In the genomic region with DNA sequence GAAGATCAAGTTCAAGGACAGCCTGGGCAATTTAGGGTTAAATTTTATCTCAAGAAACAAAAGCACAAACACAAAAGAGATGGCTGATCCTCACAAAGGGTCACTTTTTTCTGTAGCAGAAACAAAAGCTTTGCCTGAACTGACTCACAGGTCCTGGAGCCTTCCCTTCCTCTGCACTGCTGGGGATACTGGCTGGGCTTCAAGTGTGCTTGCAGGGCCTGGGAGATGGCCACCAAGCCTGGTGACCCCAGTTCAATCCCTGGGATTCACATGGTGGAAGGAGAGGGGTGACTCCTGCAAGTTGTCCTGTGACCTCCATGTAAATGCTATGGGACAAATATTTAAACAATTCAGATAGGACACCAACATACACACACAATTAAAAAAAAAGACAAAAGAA, we compare ENCODE assay signal across 14 mouse cellular contexts. TPM values are rescaled to one million over a fixed set of nuclear protein-coding genes. Genes with fewer than 3 reads are reported as not detected.
DNase-seq lines count a peak whose midpoint lies in the region; ATAC-seq and TF ChIP-seq lines count a peak whose summit lies in the region.
"Had no signal": no experiment of that assay in that cellular context is flagged by ENCODE, and none has a peak within 500 bp of the region (broad histone marks: within the 10 kb centered on the region; RNA-seq: fewer than 3 reads in every experiment).

No protein-coding gene starts in this region.

- H3K4me3 ChIP-seq in heart, embryonic 14.5 days (ENCODE audit: control insufficient read depth in 1 of 2, insufficient read depth in 1 of 2, low read depth in 1 of 2, low read length in 2 of 2), result no peak overlapping the region
- no peak overlapping the region for H3K4me3 ChIP-seq in liver, embryonic 12.5 days
- no peak overlapping the region for H3K4me3 ChIP-seq in embryonic facial prominence, embryonic 15.5 days (replicated peaks)
- no peak overlapping the region for H3K4me3 ChIP-seq in thymus, adult 2 months (ENCODE audit: control insufficient read depth, insufficient read depth, low read length)
- H3K4me3 ChIP-seq: erythroblast, embryonic 14.5 days; neural tube, embryonic 12.5 days had no signal

- no peak for DNase-seq in heart, adult 18-20 months
- DNase-seq in liver, result no peak
- DNase-seq in R1 (ENCODE audit: low read depth, low spot score), result peak; percentile 49
- DNase-seq in adrenal gland, postnatal 10 days, result no peak
- no peak for DNase-seq in thymus, adult 2 months
- DNase-seq: adrenal gland, postnatal 14 days; kidney, adult 18-20 months; retina, postnatal 1 day had no signal

- H3K9me3 ChIP-seq in heart, embryonic 14.5 days (ENCODE audit: control insufficient read depth, low read length), result no peaks in the 10 kb centered on the region
- no peaks in the 10 kb centered on the region for H3K9me3 ChIP-seq in liver, embryonic 12.5 days (replicated peaks)
- H3K9me3 ChIP-seq in embryonic facial prominence, embryonic 15.5 days (replicated peaks), result no peaks in the 10 kb centered on the region
- H3K9me3 ChIP-seq: neural tube, embryonic 12.5 days had no signal

- no peak overlapping the region for H3K4me2 ChIP-seq in heart, embryonic 14.5 days (ENCODE audit: low read length)
- H3K4me2 ChIP-seq in liver, embryonic 12.5 days, result no peak overlapping the region
- H3K4me2 ChIP-seq in embryonic facial prominence, embryonic 15.5 days (replicated peaks), result no peak overlapping the region
- H3K4me2 ChIP-seq: neural tube, embryonic 12.5 days had no signal

- no peak for ATAC-seq in heart, embryonic 14.5 days (ENCODE audit: insufficient number of reproducible peaks, insufficient read depth, low FRiP score, low read depth)
- no peak for ATAC-seq in liver, embryonic 12.5 days
- no peak for ATAC-seq in embryonic facial prominence, embryonic 15.5 days (ENCODE audit: insufficient number of reproducible peaks, low FRiP score, low TSS enrichment, low read depth)
- ATAC-seq: Patski had no signal

- peaks cover 11% of the 10 kb centered on the region for H3K36me3 ChIP-seq in heart, embryonic 14.5 days (ENCODE audit: control insufficient read depth, insufficient read depth, low read length)
- H3K36me3 ChIP-seq in liver, embryonic 12.5 days, result peaks cover 15% of the 10 kb centered on the region
- H3K36me3 ChIP-seq in embryonic facial prominence, embryonic 15.5 days, result peaks cover 9% of the 10 kb centered on the region
- no peaks in the 10 kb centered on the region for H3K36me3 ChIP-seq in thymus, adult 2 months (ENCODE audit: control insufficient read depth, insufficient read depth, low read length)

- H3K9ac ChIP-seq in heart, embryonic 14.5 days (ENCODE audit: low read length), result peak overlapping the region; percentile 16; the same call in 1 of the 2 replicates
- no peak overlapping the region for H3K9ac ChIP-seq in liver, embryonic 12.5 days
- H3K9ac ChIP-seq in embryonic facial prominence, embryonic 15.5 days, result no peak overlapping the region
- H3K9ac ChIP-seq: neural tube, embryonic 12.5 days had no signal

- H3K27ac ChIP-seq in heart, embryonic 14.5 days (replicated peaks in 1 of 2; ENCODE audit: control insufficient read depth in 1 of 2, insufficient read depth in 1 of 2, low read depth in 2 of 2, low read length in 2 of 2), result peak overlapping the region in 1 of 2 experiments; percentile 87; a peak in 2 of 4 replicates
- H3K27ac ChIP-seq in liver, embryonic 12.5 days, result 0 out of 2 replicates have a peak overlapping the region, but pooled peaks have one; percentile 64
- peak overlapping the region; percentile 69; the same call in 1 of the 2 replicates for H3K27ac ChIP-seq in embryonic facial prominence, embryonic 15.5 days (replicated peaks)
- H3K27ac ChIP-seq in thymus, adult 2 months (ENCODE audit: control insufficient read depth, insufficient read depth, low read length), result no peak overlapping the region
- H3K27ac ChIP-seq: neural tube, embryonic 12.5 days had no signal

- no peak for TF ChIP-seq POLR2A in thymus, adult 2 months (IDR thresholded peaks at IDR 0.05; ENCODE audit: control insufficient read depth, extremely low read depth, insufficient read depth, low read length, poor library complexity)

- peaks cover 29 to 74% of the 10 kb centered on the region in 2 experiments for H3K4me1 ChIP-seq in heart, embryonic 14.5 days (ENCODE audit: control insufficient read depth in 2 of 2, insufficient read depth in 2 of 2, low read length in 2 of 2)
- peaks cover 64% of the 10 kb centered on the region for H3K4me1 ChIP-seq in liver, embryonic 12.5 days
- peaks cover 63% of the 10 kb centered on the region for H3K4me1 ChIP-seq in embryonic facial prominence, embryonic 15.5 days
- H3K4me1 ChIP-seq in thymus, adult 2 months (replicated peaks; ENCODE audit: control insufficient read depth, insufficient read depth, low read length), result peaks cover 43% of the 10 kb centered on the region

- H3K27me3 ChIP-seq in heart, embryonic 14.5 days (ENCODE audit: control insufficient read depth, insufficient read depth, low read length), result no peaks in the 10 kb centered on the region
- no peaks in the 10 kb centered on the region for H3K27me3 ChIP-seq in liver, embryonic 12.5 days (replicated peaks)
- H3K27me3 ChIP-seq in embryonic facial prominence, embryonic 15.5 days, result no peaks in the 10 kb centered on the region
- no peaks in the 10 kb centered on the region for H3K27me3 ChIP-seq in thymus, adult 2 months (ENCODE audit: control insufficient read depth, insufficient read depth, low read length)
- H3K27me3 ChIP-seq: neural tube, embryonic 12.5 days; Patski had no signal

- TF ChIP-seq CTCF in thymus, adult 2 months (IDR thresholded peaks at IDR 0.05; ENCODE audit: borderline replicate concordance, control insufficient read depth, extremely low read depth, insufficient read depth, low read length, poor library complexity), result no peak

RNA-seq across cellular contexts. Expression of a gene that starts 40.7 kb away (rescaled TPM):
- polyA plus RNA-seq in heart, embryonic 14.5 days (2014; fragmentation: Nextera tagmentation; extraction: Ambion mirVana), result 46.4 and 53.8 TPM in 2 replicates
- total RNA-seq in heart, adult 18-20 months (2021), result 100 to 1,000 TPM; 126 to 130 TPM
- 33.8 TPM in 2 replicates for polyA plus RNA-seq in liver, embryonic 12.5 days (2016; fragmentation: Nextera tagmentation; extraction: Ambion mirVana)
- 24.6 and 35.3 TPM in 2 replicates for polyA plus RNA-seq in embryonic facial prominence, embryonic 15.5 days (2015; fragmentation: Nextera tagmentation; extraction: Ambion mirVana)
- total RNA-seq in adrenal gland, postnatal 10 days (2021), result 100 to 1,000 TPM; 113 to 121 TPM
- polyA plus RNA-seq in thymus, adult 2 months (2012; rRNA removed), result 68.1 and 69.0 TPM in 2 replicates
